In the genomic region with DNA sequence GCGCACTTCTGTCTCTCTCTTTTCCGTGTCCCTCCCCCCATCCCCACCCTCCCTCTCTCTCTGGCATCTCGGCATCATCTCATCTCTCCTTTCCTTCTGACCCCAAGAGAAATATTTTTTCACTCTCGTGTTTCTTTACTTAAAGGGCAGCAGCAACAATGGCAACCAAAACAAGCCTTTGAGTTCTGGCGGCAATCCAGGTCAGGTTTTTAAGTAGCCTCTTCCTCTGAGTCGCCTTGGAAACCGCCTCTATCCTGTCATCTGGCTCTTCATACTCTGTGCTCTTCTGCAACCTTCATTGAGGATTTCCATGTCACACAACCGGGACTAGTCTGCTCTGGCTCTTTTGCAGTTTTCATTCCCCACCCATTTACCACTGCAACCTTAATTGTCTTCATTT, we compare ENCODE assay signal across 18 mouse cellular contexts.
DNase-seq lines count a peak whose midpoint lies in the region; ATAC-seq and TF ChIP-seq lines count a peak whose summit lies in the region.
"Had no signal": no experiment of that assay in that cellular context is flagged by ENCODE, and none has a peak within 500 bp of the region (broad histone marks: within the 10 kb centered on the region; RNA-seq: fewer than 3 reads in every experiment).

No protein-coding gene starts in this region.

- H3K27me3 ChIP-seq in stomach, embryonic 16.5 days (ENCODE audit: control insufficient read depth, insufficient read depth, low read length): no peaks in the 10 kb centered on the region
- no peaks in the 10 kb centered on the region for H3K27me3 ChIP-seq in stomach, postnatal 0 days (ENCODE audit: control insufficient read depth, insufficient read depth, low read length)
- H3K27me3 ChIP-seq: embryonic facial prominence, embryonic 12.5 days; heart, embryonic 13.5 days; limb, embryonic 15.5 days; lung, embryonic 15.5 days had no signal

- TF ChIP-seq EP300 in stomach, postnatal 0 days (optimal IDR thresholded peaks at IDR 0.05): no peak

- TF ChIP-seq CTCF in stomach, postnatal 0 days (IDR thresholded peaks at IDR 0.05; ENCODE audit: low read depth): no peak

- no peak overlapping the region for H3K4me3 ChIP-seq in stomach, embryonic 16.5 days (replicated peaks; ENCODE audit: low read length)
- no peak overlapping the region for H3K4me3 ChIP-seq in stomach, postnatal 0 days (ENCODE audit: low read depth, low read length)
- H3K4me3 ChIP-seq: embryonic facial prominence, embryonic 12.5 days; heart, embryonic 13.5 days; limb, embryonic 15.5 days; lung, embryonic 15.5 days had no signal

- peak; percentile 42 to 45 for DNase-seq in cerebellum, postnatal 10 days
- DNase-seq in cerebellum, adult 9-10 months: no peak
- peak; percentile 43 to 44 for DNase-seq in kidney, postnatal 25 days
- no peak for DNase-seq in kidney, adult 11 months
- DNase-seq in stomach, postnatal 0 days (ENCODE audit: low spot score): no peak
- DNase-seq in kidney, postnatal 4 days: peak; percentile 8 to 27
- DNase-seq in urinary bladder, postnatal 14 days (ENCODE audit: low spot score): no peak
- DNase-seq: forebrain, postnatal 0 days; heart, adult 11 months; heart, postnatal 36 days; right cerebral cortex, postnatal 25 days; thymus, postnatal 25 days had no signal

- ATAC-seq in stomach, embryonic 16.5 days (ENCODE audit: insufficient read depth, low FRiP score): no peak
- ATAC-seq in stomach, postnatal 0 days (ENCODE audit: low FRiP score, low TSS enrichment): no peak
- ATAC-seq: forebrain, postnatal 0 days; hindbrain, embryonic 16.5 days had no signal

- H3K36me3 ChIP-seq in stomach, embryonic 16.5 days (ENCODE audit: control insufficient read depth, insufficient read depth, low read length): no peaks in the 10 kb centered on the region
- no peaks in the 10 kb centered on the region for H3K36me3 ChIP-seq in stomach, postnatal 0 days (ENCODE audit: control insufficient read depth, insufficient read depth, low read length)
- H3K36me3 ChIP-seq: embryonic facial prominence, embryonic 12.5 days; heart, embryonic 13.5 days; limb, embryonic 15.5 days; lung, embryonic 15.5 days had no signal

- no peak overlapping the region for H3K4me2 ChIP-seq in stomach, embryonic 16.5 days (ENCODE audit: low read depth, low read length)
- H3K4me2 ChIP-seq in stomach, postnatal 0 days (replicated peaks; ENCODE audit: low read depth): no peak overlapping the region
- H3K4me2 ChIP-seq: embryonic facial prominence, embryonic 12.5 days; heart, embryonic 13.5 days; limb, embryonic 15.5 days; lung, embryonic 15.5 days had no signal

- H3K9ac ChIP-seq in stomach, embryonic 16.5 days (ENCODE audit: low read length): no peak overlapping the region
- H3K9ac ChIP-seq in stomach, postnatal 0 days (ENCODE audit: low read length): no peak overlapping the region
- H3K9ac ChIP-seq: embryonic facial prominence, embryonic 12.5 days; forebrain, postnatal 0 days; heart, embryonic 13.5 days; limb, embryonic 15.5 days; lung, embryonic 15.5 days had no signal

- WGBS in stomach, embryonic 16.5 days: 58% methylated on average over 8 of the region's 8 CpGs
- WGBS in stomach, postnatal 0 days: 47% methylated on average over 8 of the region's 8 CpGs

- H3K9me3 ChIP-seq in stomach, embryonic 16.5 days (replicated peaks; ENCODE audit: control insufficient read depth, low read length): no peaks in the 10 kb centered on the region
- no peaks in the 10 kb centered on the region for H3K9me3 ChIP-seq in stomach, postnatal 0 days (ENCODE audit: control insufficient read depth, low read length)
- H3K9me3 ChIP-seq: embryonic facial prominence, embryonic 12.5 days; heart, embryonic 13.5 days; limb, embryonic 15.5 days; lung, embryonic 15.5 days had no signal

- peak overlapping the region; percentile 6; the same call in 1 of the 2 replicates for H3K27ac ChIP-seq in stomach, embryonic 16.5 days (ENCODE audit: low read length)
- H3K27ac ChIP-seq in stomach, postnatal 0 days (replicated peaks): no peak overlapping the region
- H3K27ac ChIP-seq: embryonic facial prominence, embryonic 12.5 days; heart, embryonic 13.5 days; limb, embryonic 15.5 days; lung, embryonic 15.5 days had no signal

- no peaks in the 10 kb centered on the region for H3K4me1 ChIP-seq in stomach, embryonic 16.5 days (ENCODE audit: control insufficient read depth, insufficient read depth, low read length)
- no peaks in the 10 kb centered on the region for H3K4me1 ChIP-seq in stomach, postnatal 0 days (replicated peaks; ENCODE audit: control insufficient read depth, insufficient read depth)
- H3K4me1 ChIP-seq: limb, embryonic 15.5 days; lung, embryonic 15.5 days had no signal

Comparison
In these comparisons a context has a peak if more than half of its experiments do, and no peak if none do; other contexts are left out.
1. DNase-seq: peak in cerebellum, postnatal 10 days (2 of 2), kidney, postnatal 25 days (2 of 2) and kidney, postnatal 4 days (2 of 2); none in cerebellum, adult 9-10 months (single experiment), kidney, adult 11 months (single experiment), stomach, postnatal 0 days (single experiment) and urinary bladder, postnatal 14 days (single experiment).